Mouse (Mus musculus): ENCODE measurements around the gene Lrp1.
A peak's percentile ranks its signal among the peaks of the same experiment; 100 is the strongest.

The Lrp1 gene

DNA sequence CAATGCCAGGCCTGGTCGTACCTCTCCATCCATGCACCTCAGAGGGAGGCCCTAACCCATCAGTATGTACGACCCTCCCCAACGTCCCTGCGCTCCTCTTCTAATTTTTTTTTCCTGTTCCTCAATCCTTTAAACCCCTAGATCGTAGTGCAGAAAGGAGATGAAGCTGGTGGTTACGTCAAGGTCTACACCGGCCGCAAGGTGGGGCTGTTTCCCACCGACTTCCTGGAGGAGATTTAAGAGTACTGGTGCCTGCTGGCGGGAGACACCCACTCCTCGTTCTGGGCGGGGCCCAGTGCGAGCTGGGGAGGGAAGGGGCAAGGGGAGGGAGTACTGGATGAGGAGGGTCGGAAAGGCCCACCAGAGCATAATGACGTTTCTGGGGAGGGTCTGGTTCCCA is 112.7 kb downstream of the Lrp1 start:
- DNase-seq (ENCODE audit: low read depth, low spot score) = peak; percentile 93

DNA sequence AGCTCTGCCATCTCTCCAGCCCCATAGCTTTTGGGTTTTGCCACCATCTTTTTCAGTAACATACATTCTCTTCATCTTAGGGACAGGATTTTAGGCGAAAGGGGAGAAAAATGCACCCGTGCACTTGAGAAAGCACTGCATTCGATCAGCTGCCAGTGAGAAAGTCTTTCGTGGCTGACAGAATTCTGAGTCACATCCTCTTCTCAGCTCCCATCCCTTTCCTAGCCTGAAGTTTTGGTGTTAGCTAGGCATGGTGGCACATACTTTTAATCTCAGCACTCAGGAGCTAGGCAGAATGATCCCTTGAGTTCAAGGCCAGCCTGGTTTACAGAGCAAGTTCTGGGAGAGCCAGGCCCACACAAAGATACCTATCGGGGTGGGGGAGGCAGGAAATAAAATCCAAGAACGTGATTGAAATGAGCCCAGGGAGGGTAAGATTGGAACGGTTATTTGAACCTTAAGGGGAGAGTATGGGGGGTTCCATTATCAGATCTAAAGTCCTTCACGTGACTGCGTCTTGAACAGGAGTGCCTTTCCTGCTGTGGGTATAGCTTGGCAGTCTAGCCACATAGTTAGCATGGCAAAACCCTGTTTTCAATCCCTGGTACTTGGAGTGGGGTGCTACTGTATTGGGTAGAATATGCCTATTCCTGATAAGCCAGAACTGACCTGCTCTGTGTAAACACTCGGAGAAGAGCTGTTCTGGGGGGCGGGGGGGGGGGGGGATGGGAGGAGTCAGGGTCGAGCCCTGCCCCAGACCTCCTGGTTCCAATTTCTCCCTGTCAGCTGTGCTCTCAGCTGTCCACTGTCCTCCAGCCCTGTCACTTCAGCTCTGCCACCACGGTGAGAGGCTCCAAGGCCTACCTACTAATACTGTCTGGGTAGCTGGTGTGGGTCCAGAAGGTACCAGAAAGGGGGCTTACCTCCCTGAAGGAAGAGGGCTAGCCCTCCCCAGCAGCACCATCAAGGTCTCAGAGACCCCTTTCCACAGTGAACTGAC is 119.8 kb downstream of the Lrp1 start, which contains the start of gene Stac3:
Stac3 (plus strand) TSS at position 793 of the 1,000 bp plus-strand sequence.
- DNase-seq (ENCODE audit: low read depth, low spot score) = no peak

DNA sequence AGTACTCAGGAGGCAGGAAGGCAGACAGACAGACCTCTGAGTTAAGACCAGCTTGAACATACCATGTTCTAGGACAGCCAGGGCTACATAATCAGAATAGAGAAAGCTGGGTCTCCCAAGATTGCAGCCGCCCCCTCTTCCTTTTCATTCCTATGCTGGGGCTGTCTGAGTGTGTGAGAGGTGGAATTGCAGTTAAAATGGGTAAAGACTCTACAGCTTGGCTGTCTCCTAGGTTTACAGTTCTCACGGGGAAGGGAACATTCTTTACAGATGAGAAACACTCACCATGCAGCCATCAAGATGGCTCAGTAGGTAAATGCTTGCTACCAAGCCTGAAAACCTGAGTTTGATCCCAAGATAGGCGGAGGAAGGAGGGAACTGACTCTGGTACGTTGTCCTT is 120.9 kb downstream of the Lrp1 start:
- no peak for DNase-seq (ENCODE audit: low read depth, low spot score)

DNA sequence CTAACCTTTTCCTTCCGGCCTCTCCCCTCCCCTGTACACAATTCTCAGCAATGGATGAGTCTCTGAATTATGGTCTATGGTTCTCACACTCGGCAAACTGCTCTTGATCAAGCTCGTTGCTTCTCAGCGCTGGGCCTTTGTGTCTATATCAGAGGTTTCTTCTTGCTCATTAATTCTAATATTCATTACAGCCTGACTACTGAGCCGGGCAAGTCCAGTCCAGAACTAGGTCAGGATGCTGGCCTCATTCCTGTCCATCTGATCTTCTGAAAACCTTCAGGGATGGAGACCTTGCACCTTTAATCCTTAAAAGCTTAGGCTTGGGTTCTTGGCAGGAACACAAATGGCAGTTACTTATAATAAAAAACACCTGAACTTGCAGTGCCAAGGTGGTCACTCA is 121.4 kb downstream of the Lrp1 start:
- no peak for DNase-seq (ENCODE audit: low read depth, low spot score)

DNA sequence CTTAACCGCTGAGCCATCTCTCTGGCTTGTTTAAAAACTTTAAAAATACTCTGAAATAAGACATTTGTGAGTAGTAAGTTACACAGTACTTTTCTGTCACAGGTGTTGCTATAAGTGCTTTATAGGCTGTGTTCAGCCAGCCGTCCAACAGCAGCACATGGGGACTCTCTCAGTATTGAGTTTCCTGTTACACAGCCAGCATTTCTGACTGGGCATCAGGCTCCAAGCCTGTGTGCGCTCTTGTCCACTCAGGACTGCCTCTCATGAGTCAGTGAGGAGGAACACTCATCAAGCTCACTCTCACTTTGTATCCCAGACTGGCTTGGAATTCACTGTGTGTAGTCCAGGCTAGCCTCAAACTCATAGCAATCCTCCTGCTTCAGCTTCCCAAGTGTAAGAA is 124.8 kb downstream of the Lrp1 start:
- no peak for DNase-seq (ENCODE audit: low read depth, low spot score)

DNA sequence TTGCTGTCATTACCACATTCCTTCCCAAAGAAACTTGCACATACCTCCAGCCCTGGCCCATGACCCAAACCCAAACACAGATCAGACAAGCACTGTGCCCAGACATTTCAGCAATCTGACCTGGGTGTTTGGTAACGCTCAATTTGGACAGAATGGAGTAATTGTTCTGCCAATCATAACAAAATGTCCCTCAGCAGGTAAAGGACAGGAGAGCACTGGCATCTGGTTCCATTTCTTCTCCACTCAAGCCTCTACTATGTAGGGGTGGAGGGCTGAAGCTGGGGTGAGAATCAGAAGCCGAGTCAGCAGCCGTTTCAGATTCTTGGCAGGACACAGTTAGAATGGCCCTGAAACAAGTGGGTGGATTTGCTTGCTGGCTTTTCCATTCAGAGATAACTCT is 128.8 kb downstream of the Lrp1 start:
- DNase-seq (ENCODE audit: low read depth, low spot score) = no peak

DNA sequence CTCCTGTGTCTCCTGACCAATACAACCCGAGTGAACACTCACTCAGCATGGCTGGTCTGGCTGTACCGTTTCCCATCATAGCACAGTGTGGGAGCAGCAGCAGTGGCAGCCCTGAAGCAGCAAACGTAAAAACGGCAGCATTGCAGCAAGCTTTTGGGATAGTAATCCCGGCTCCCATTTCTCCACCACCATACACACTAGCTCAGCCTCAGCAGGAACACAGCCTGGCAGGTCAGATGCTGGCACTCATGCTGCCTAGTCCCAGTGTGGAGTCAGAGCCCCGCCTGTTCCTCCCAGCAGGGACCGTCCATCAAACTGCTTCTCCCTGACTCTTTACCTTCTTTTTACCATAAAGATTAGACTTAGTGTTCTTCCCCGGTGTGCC is 129.8 kb downstream of the Lrp1 start:
- no peak for DNase-seq (ENCODE audit: low read depth, low spot score)

DNA sequence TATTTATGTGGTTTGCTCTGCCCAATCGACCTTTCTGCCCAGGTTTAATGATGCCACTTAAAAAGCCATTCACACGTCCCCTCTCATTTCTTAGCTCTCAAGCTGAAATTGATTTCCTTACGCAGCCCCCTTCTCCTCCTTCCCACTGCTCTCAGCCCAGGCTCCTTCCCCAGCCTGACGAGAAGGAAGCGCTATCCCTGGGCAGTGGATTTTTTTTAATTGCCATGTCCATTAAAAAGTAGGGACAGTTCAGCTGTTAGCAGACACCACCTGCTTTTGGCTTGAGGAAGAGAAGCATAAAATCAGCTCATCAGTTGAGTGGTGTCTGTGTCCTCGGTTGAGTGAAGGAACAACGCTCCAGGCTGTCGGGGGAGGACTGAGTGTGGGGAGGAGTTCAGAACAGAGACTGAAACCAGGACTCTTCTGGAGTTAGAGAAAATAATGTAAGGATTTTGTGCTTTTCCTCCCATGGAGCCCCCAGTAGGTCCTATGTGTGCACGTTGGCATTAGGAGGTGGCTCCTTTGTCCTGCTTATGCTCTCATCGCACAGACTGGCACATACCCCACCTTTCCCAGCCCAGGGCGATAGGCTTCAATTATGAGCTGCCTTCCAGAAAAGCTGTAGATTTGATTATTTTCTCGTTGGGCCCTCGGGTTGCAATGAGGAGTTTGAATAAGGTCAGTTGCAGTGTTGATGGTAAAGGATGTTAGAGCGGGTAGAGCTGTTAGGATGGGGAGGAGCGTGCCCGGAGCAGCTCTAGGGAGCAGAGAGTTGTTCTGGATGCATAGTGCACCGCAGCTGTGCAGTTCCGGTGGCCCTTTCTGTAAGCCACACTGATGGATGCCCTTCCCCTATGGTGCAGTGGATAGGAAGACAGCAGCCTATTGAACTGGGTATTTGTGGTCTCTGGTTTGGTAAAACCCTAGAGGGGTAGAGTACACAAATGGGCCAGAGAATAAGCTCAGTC is 130.5 kb downstream of the Lrp1 start:
- DNase-seq (ENCODE audit: low read depth, low spot score) = no peak

DNA sequence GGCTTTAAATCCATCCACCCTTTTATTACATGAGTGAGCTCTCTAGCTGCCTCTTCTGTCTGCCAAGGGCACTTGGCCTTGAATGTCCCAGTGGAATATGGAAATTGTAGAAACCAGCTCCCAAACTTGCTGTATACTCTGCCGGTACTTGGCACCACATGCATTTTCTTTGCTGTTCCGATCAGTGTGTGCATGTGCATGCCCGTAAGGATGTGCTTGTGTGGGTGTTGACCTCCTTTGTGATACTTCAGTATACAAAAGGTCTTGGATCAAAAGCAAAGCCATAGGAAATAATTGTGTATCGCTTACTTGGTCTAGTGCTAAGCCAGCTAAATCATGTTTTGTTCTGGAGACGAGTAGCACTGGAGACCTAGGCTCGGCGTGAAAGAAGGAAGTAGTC is 132.1 kb downstream of the Lrp1 start:
- DNase-seq (ENCODE audit: low read depth, low spot score) = no peak
